Mouse (Mus musculus) cortical plate, adult 2 months (tissue): ENCODE data around the gene Plpp7.

ENCODE experiments used
- CTCF ChIP-seq: fragments of 200-500 bp; IDR thresholded peaks from 2 replicates; pipeline ENCODE4 v1.5.1; 2011; ENCODE audit warnings: mild to moderate bottlenecking, control low read depth, low read length; ENCODE audit not compliant: insufficient read depth; ENCODE audit errors: extremely low read depth
- POLR2A ChIP-seq: fragments of 200-500 bp; IDR thresholded peaks from 2 replicates; pipeline ENCODE4 v1.6.1; 2011; ENCODE audit warnings: mild to moderate bottlenecking, low read length, control low read depth; ENCODE audit not compliant: insufficient read depth; ENCODE audit errors: extremely low read depth

DNA sequence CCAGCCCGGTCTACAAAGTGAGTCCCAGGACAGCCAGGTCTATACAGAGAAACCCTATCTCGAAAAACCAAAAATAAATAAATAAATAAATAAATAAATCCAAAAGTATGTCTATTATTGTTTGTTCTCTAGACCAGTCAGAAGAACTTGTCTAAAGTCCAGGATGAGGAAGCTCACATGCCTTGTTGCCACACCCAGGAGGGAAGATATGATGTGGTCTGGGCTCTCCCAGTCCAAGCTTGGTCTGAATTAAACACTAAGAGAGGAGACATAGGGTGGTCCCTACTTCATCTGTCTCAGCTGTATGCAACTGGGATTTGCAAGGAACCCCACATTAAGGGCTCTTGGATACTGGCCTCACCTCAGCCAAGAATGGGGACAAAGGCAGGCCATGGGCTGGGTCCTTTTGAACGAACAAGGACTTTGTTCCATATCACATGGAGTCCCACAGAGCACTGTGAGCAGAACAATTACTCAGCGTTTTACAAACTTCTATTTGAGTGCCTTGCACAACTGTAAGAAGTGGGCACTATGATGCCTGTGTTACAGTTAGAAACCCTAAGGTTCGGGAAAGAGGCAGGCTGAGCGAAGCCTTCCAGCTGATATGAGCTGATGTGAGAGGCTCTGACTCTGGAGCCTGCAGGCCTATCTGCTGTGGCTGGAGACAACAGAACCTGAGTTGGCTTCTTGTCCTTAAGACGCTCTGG, 1.2 kb upstream of the Plpp7 start:
- TF ChIP-seq CTCF (no peak), POLR2A (no peak)
